Mouse (Mus musculus) intestine, postnatal 0 days (tissue): ENCODE measurements around the gene Tbc1d24. TPM values are rescaled to one million over a fixed set of nuclear protein-coding genes. Genes with fewer than 3 reads are reported as not detected.

Experiments used
- ATAC-seq: fragments of 200-750 bp; cut with Nextera tagmentation; 2 replicates; pipeline ENCODE4 v1.8.0; 2017; ENCODE audit warnings: mild to moderate bottlenecking, moderate TSS enrichment, moderate library complexity
- H3K27ac ChIP-seq: fragments of 300-500 bp; sonication (generic); 2 replicates; pipeline ENCODE4 v1.5.1; 2014; ENCODE audit warnings: mild to moderate bottlenecking, low read depth, low read length, moderate library complexity
- H3K27me3 ChIP-seq: fragments of 300-500 bp; sonication (generic); replicated peaks from 2 replicates; pipeline ENCODE4 v1.6.1; 2014; ENCODE audit warnings: low read length, mixed read lengths; ENCODE audit not compliant: control insufficient read depth, insufficient read depth
- H3K36me3 ChIP-seq: fragments of 300-500 bp; sonication (generic); 2 replicates; pipeline ENCODE4 v1.6.1; 2014; ENCODE audit warnings: mild to moderate bottlenecking, moderate library complexity; ENCODE audit not compliant: control insufficient read depth, insufficient read depth
- H3K4me1 ChIP-seq: fragments of 300-500 bp; sonication (generic); replicated peaks from 2 replicates; pipeline ENCODE4 v1.6.1; 2014; ENCODE audit warnings: antibody characterized with exemption, low read length, mixed read lengths; ENCODE audit not compliant: control insufficient read depth, insufficient read depth
- H3K4me2 ChIP-seq: fragments of 300-500 bp; sonication (generic); replicated peaks from 2 replicates; pipeline ENCODE4 v1.6.1; 2014; ENCODE audit warnings: low read depth, mild to moderate bottlenecking, moderate library complexity
- H3K4me3 ChIP-seq: fragments of 300-500 bp; sonication (generic); 2 replicates; pipeline ENCODE4 v1.5.1; 2014; ENCODE audit warnings: low read depth, low read length
- H3K9ac ChIP-seq: fragments of 300-500 bp; sonication (generic); 2 replicates; pipeline ENCODE4 v1.6.1; 2014; ENCODE audit warnings: mild to moderate bottlenecking, low read depth, low read length
- H3K9me3 ChIP-seq: fragments of 300-500 bp; sonication (generic); 2 replicates; pipeline ENCODE4 v1.6.1; 2016; ENCODE audit warnings: mixed run types; ENCODE audit not compliant: control insufficient read depth
- CTCF ChIP-seq: sonication (generic); IDR thresholded peaks from 2 replicates; pipeline ENCODE4 v1.5.1; 2016; ENCODE audit warnings: low read depth, mild to moderate bottlenecking, control low read depth, antibody characterized with exemption, moderate library complexity
- WGBS: fragments of 180-500 bp; shearing (Covaris S2); extraction: QIAGEN DNeasy Blood & Tissue Kit; methylation state at CpG from one replicate; pipeline ENCODE4 v1.1.7; 2014; 5-methylcytosine and 5-hydroxymethylcytosine counted together
- polyA plus RNA-seq: library from polyadenylated mRNA; unstranded; fragments of >200 nt; fragmentation: Nextera tagmentation; extraction: Ambion mirVana; gene quantifications from 2 replicates; pipeline ENCODE4 v1.2.1, GENCODE M21; 2015

Gene Tbc1d24
- polyA plus RNA-seq, 1 experiment from 2014 or later: 3.1 TPM

DNA sequence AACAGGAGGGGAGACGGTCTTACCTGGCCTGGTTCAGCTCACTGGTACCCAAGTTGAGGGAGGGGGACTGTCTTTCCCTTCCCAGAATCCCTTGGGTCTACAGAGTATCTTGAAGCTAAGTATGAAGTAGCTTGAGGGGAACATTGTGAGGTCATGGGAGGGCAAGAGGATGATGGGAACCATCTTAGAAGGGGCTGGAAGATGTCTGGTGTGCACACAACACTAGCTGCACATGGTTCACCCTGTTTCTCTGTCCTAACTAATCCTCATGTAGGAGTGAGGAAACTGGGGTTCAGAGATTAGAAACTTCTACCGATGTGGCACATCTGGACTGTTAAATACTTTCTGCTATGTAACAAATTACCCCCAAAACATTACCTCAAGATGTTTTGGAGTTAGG lies 54.5 kb downstream of the Tbc1d24 start, which contains the start of gene Pdpk1:
Gene Pdpk1, minus strand, starts transcription at position 101 of the 400 bp plus-strand sequence.
- H3K27ac ChIP-seq: no peak within 1 kb of the TSS

DNA sequence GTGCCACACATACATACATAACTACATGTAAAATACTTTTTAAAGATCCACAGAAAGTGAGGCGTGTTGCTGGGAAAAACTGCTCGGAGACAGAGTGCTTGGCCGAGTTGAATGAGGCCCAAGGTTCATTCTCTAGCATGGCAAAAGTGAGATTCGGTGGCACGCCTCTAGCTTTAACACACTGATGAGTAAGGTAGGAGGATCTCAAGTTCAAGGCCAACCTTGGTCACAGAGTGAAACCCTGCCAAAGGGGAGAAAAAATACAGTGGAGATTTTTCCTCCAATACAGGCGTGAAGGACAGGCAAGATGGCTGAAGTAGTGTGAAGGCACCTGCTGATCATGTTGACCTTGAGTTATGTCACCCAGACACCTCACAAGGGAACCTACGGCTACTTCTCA lies 55.9 kb downstream of the Tbc1d24 start:
- no peak overlapping the region for H3K27ac ChIP-seq
- no peaks in the 10 kb centered on the region for H3K27me3 ChIP-seq
- no peak for TF ChIP-seq CTCF
- no peak overlapping the region for H3K4me2 ChIP-seq
- ATAC-seq: no peak
- H3K9me3 ChIP-seq: no peaks in the 10 kb centered on the region
- WGBS: 91% methylated on average over 7 of the region's 7 CpGs
- H3K4me1 ChIP-seq: peaks cover 3% of the 10 kb centered on the region; the same call in 1 of the 2 replicates
- no peak overlapping the region for H3K9ac ChIP-seq
- no peak overlapping the region for H3K4me3 ChIP-seq
- no peaks in the 10 kb centered on the region for H3K36me3 ChIP-seq

More for the DNA sequence above, 54.5 kb downstream of the Tbc1d24 start, which contains the start of gene Pdpk1:
- Histone ChIP-seq H3K9ac (no peak within 1 kb of the TSS), H3K4me1 (peaks cover 3% of the 10 kb centered on the region; the same call in 1 of the 2 replicates), H3K27me3 (no peaks in the 10 kb centered on the region), H3K4me3 (peak within 1 kb of the TSS; percentile 34), H3K9me3 (no peaks in the 10 kb centered on the region), H3K4me2 (peak within 1 kb of the TSS; percentile 75), H3K36me3 (peaks cover 11% of the 10 kb centered on the region; the same call in 1 of the 2 replicates)
- ATAC-seq: no peak
- TF ChIP-seq CTCF: no peak
- 79% methylated on average over 2 of the region's 2 CpGs for WGBS

DNA sequence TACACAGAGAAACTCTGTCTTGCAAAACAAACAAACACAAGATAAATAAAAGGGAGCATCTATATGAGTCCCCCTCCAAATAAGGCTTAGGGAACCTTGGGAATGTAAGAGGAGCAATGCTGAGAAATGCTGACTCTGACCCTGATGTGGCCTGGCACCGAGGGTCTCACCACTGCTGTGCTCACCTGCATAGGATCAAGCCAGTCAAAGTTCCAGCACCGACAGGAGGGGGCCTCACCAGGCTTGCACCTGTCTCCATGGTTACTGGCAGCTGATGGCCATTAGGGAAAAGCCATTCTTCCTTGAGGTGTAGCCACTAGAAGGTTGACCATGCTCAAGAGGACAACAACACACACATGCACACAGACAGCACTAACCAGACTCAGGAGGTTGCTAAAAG lies 62.5 kb downstream of the Tbc1d24 start:
- no peaks in the 10 kb centered on the region for H3K27me3 ChIP-seq
- H3K36me3 ChIP-seq: no peaks in the 10 kb centered on the region
- H3K27ac ChIP-seq: no peak overlapping the region
- H3K4me2 ChIP-seq: no peak overlapping the region
- H3K9ac ChIP-seq: no peak overlapping the region
- ATAC-seq: no peak
- H3K4me1 ChIP-seq: peaks cover 17% of the 10 kb centered on the region
- no peak overlapping the region for H3K4me3 ChIP-seq
- H3K9me3 ChIP-seq: no peaks in the 10 kb centered on the region
- WGBS: 34% methylated on average over 2 of the region's 2 CpGs
- no peak for TF ChIP-seq CTCF

DNA sequence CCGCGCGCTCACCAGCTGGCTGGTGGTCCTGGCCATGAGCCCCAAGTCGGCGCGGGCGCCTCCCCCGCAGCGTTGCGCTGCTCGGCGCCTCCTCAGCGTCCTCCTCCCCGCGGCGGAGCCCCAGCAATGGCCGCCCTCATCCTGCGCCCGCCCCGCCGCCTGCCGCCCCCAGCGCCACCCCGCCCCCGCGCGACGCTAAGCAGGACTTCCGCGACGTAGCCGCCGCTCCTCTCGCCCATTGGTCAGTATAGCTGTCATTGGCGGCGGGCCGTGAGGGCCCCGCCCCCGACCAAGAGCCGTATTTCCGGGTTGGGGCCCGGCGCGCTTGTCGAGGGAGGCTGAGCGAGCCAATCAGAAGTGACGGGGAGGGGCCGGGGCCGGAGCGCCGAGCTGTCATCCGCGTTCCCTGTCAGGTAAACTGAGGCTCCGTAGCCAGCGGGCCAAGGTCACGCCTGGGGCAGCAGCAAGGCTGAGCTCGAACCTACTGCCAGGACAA lies 63.9 kb downstream of the Tbc1d24 start:
- Histone ChIP-seq H3K36me3 (no peaks in the 10 kb centered on the region), H3K27ac (peak overlapping the region; percentile 91), H3K27me3 (no peaks in the 10 kb centered on the region), H3K4me2 (peak overlapping the region; percentile 79), H3K4me1 (peaks cover 17% of the 10 kb centered on the region), H3K4me3 (peak overlapping the region; percentile 97), H3K9ac (peak overlapping the region; percentile 90), H3K9me3 (no peaks in the 10 kb centered on the region)
- ATAC-seq: peak; percentile 98
- 0% methylated on average over 57 of the region's 57 CpGs for WGBS
- TF ChIP-seq CTCF: no peak

DNA sequence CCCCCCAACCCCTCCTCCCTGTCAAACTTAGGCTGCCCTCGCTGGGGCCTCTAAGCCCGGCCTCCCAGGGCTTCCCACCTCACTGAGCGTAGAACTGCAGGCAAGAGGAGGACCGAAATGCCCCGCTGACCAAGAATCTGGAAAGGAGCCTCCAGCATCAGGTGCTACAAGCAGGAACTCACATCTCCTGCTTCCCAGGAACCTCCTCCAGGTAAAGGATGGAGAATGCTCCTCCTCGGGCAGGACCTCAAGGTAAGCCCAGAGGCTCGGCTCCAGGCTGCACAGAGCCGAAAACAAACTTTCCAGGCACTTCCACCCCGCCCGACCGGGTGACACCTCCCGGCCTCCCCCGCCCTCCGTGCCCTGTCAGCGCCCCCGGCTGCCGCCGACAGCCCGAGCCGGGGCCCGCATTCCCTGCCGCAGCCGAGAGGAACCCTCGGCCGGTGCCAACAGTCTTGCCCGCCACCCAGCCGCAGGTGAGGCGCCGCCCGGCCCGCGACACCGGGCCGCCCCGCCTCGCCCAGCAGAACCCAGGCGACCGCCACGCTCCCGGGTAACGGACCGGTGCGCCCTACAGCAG lies 64.4 kb downstream of the Tbc1d24 start:
- peaks cover 17% of the 10 kb centered on the region for H3K4me1 ChIP-seq
- peak overlapping the region; percentile 90 for H3K9ac ChIP-seq
- ATAC-seq: peak; percentile 71
- H3K4me3 ChIP-seq: peak overlapping the region; percentile 97
- H3K4me2 ChIP-seq: peak overlapping the region; percentile 73
- WGBS: 2% methylated on average over 32 of the region's 43 CpGs
- H3K9me3 ChIP-seq: no peaks in the 10 kb centered on the region
- no peaks in the 10 kb centered on the region for H3K36me3 ChIP-seq
- H3K27ac ChIP-seq: peak overlapping the region; percentile 91
- TF ChIP-seq CTCF: no peak
- no peaks in the 10 kb centered on the region for H3K27me3 ChIP-seq

DNA sequence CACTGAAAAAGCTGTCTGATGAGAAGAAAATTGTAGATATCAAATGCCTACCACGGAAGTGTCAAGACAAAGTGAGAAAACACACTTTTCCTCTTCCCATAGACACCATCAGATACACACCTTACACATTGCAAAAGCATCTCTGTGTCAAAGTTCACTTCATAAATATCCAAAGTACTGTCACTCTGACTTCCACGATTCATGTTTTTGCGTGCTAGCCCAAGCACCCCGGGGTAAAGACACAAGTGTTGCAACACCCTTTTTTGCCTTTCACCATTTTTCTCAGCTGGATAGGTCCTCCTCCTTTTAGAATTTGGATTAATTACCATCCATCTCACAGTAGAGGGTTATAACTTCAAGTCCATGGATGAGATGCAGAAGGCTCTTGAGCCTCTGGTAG lies 65.4 kb downstream of the Tbc1d24 start:
- Histone ChIP-seq H3K36me3 (no peaks in the 10 kb centered on the region), H3K4me3 (peak overlapping the region; percentile 97; the same call in 1 of the 2 replicates), H3K4me2 (peak overlapping the region; percentile 73), H3K27ac (no peak overlapping the region), H3K9ac (no peak overlapping the region), H3K9me3 (no peaks in the 10 kb centered on the region), H3K4me1 (peaks cover 17% of the 10 kb centered on the region), H3K27me3 (no peaks in the 10 kb centered on the region)
- TF ChIP-seq CTCF: no peak
- WGBS: 58% methylated on average over 4 of the region's 4 CpGs
- ATAC-seq: no peak
